ENCODE assay signal across 8 mouse cellular contexts in the genomic region with DNA sequence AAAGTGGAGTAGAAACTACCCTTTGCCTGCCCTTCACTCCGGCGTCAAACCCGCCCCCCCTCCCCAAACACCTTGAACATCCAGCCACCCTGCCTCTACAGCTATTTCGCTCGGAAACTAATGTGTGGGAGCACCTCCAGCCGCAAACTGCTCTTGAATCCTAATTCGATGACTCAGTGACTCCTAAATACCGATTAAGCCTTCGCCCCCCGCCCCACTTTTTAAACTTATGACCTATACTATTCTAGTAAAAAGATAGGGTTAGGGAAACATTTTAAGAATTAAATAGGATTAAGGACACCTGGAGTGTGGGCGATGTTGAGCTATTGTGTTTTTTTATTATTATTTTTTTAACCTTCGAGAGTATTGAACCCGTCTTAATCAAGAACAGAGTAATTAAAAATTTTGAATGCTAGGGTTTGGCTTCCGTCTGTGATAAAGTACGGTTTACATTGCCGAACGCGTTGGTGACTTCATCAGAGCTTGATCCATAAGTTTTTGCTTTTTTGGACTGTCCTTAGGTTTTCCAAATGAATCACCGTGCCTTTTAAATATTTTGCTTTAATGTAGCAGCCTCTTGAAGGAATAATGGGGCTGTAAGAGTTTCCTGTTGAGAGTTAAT. TPM values are rescaled to one million over a fixed set of nuclear protein-coding genes. Genes with fewer than 3 reads are reported as not detected.
DNase-seq lines count a peak whose midpoint lies in the region; ATAC-seq lines count a peak whose summit lies in the region.

No protein-coding gene starts in this region.

- peak overlapping the region; percentile 73 for H3K4me3 ChIP-seq in erythroblast, embryonic 14.5 days (replicated peaks)
- peak overlapping the region; percentile 76 for H3K4me3 ChIP-seq in limb, embryonic 11.5 days (ENCODE audit: low read depth, low read length)
- peak overlapping the region; percentile 94 for H3K4me3 ChIP-seq in stomach, embryonic 15.5 days (replicated peaks)

- H3K4me2 ChIP-seq in limb, embryonic 11.5 days (ENCODE audit: low read depth, severe bottlenecking), result peak overlapping the region; percentile 55
- peak overlapping the region; percentile 74 for H3K4me2 ChIP-seq in stomach, embryonic 15.5 days

- H3K4me1 ChIP-seq in erythroblast, embryonic 14.5 days (ENCODE audit: control insufficient read depth), result peaks cover 39% of the 10 kb centered on the region
- 0 out of 2 replicates have a peak, but pooled peaks cover 9% of the 10 kb centered on the region for H3K4me1 ChIP-seq in limb, embryonic 11.5 days (ENCODE audit: control insufficient read depth, insufficient read depth, low read length)
- peaks cover 9% of the 10 kb centered on the region; the same call in 1 of the 2 replicates for H3K4me1 ChIP-seq in stomach, embryonic 15.5 days

- H3K9ac ChIP-seq in limb, embryonic 11.5 days (ENCODE audit: low read length), result peak overlapping the region; percentile 98
- peak overlapping the region; percentile 93 for H3K9ac ChIP-seq in stomach, embryonic 15.5 days

- H3K36me3 ChIP-seq in erythroblast, embryonic 14.5 days (ENCODE audit: control insufficient read depth), result no peaks in the 10 kb centered on the region
- no peaks in the 10 kb centered on the region for H3K36me3 ChIP-seq in limb, embryonic 11.5 days (ENCODE audit: control insufficient read depth, insufficient read depth, low read length)
- no peaks in the 10 kb centered on the region for H3K36me3 ChIP-seq in stomach, embryonic 15.5 days

- H3K9me3 ChIP-seq in erythroblast, embryonic 14.5 days (ENCODE audit: control insufficient read depth, low read length), result no peaks in the 10 kb centered on the region
- H3K9me3 ChIP-seq in limb, embryonic 11.5 days (ENCODE audit: control insufficient read depth, low read length), result no peaks in the 10 kb centered on the region
- no peaks in the 10 kb centered on the region for H3K9me3 ChIP-seq in stomach, embryonic 15.5 days

- peak overlapping the region; percentile 99; the same call in 1 of the 2 replicates for H3K27ac ChIP-seq in limb, embryonic 11.5 days (replicated peaks; ENCODE audit: low read depth, low read length)
- H3K27ac ChIP-seq in stomach, embryonic 15.5 days, result peak overlapping the region; percentile 99

- under 1% methylated on average over 19 of the region's 19 CpGs for WGBS in limb, embryonic 11.5 days
- WGBS in stomach, embryonic 15.5 days, result under 1% methylated on average over 19 of the region's 19 CpGs

- peak; percentile 16 for DNase-seq in thymus, postnatal 14 days
- no peak for DNase-seq in thymus, postnatal 4 days
- DNase-seq in limb, embryonic 11.5 days (ENCODE audit: low spot score), result no peak
- DNase-seq in adrenal gland, postnatal 4 days (ENCODE audit: low spot score in 2 of 2), result no peak
- no peak for DNase-seq in left cerebral cortex, adult 8-10 months (ENCODE audit: low spot score in 2 of 2)

- no peak for ATAC-seq in erythroblast, adult 5-6 weeks (replicated peaks; ENCODE audit: low FRiP score, poor library complexity, severe bottlenecking)
- ATAC-seq in limb, embryonic 11.5 days (ENCODE audit: insufficient number of reproducible peaks, low FRiP score, low TSS enrichment, low read depth), result no peak
- ATAC-seq in stomach, embryonic 15.5 days (ENCODE audit: insufficient read depth, low FRiP score, low read depth), result no peak

- H3K27me3 ChIP-seq in erythroblast, embryonic 14.5 days (ENCODE audit: control insufficient read depth), result peaks cover 21% of the 10 kb centered on the region
- no peaks in the 10 kb centered on the region for H3K27me3 ChIP-seq in limb, embryonic 11.5 days (ENCODE audit: control insufficient read depth, insufficient read depth, low read length)
- H3K27me3 ChIP-seq in stomach, embryonic 15.5 days (replicated peaks), result no peaks in the 10 kb centered on the region

RNA-seq across cellular contexts. Expression of a gene that starts 0.9 kb away (rescaled TPM):
- 0.02 TPM in 2 replicates for polyA plus RNA-seq in erythroblast, embryonic 14.5 days (2012)
- total RNA-seq in erythroblast, adult 5-6 weeks (2015; ENCODE audit: low replicate concordance), result 3.1 and 4.2 TPM in 2 replicates
- total RNA-seq in erythroblast, adult 5-6 weeks (2017; ENCODE audit: low replicate concordance), result 3.2 and 6.8 TPM in 2 replicates
- polyA plus RNA-seq in limb, embryonic 11.5 days (2014; fragmentation: Nextera tagmentation; extraction: Ambion mirVana), result 22.2 and 24.6 TPM in 2 replicates
- 14.4 and 15.1 TPM in 2 replicates for polyA plus RNA-seq in stomach, embryonic 15.5 days (2015; fragmentation: Nextera tagmentation; extraction: Ambion mirVana)
- 10 to 100 TPM; 92.8 to 98.8 TPM for total RNA-seq in adrenal gland, postnatal 4 days (2021)
- 100 to 1,000 TPM; 108 to 149 (median 118) TPM for total RNA-seq in left cerebral cortex, adult 8-10 months (2022)

Comparison
In these comparisons a context has a peak if more than half of its experiments do, and no peak if none do; other contexts are left out.
1. RNA of a gene that starts 0.9 kb away (total RNA-seq): 108 to 149 TPM in left cerebral cortex, adult 8-10 months and 92.8 to 98.8 TPM in adrenal gland, postnatal 4 days; 3.1 to 6.8 TPM in erythroblast, adult 5-6 weeks; every median in the first group is over 10 times any median in the second.
2. Peak in every context shown above with its lines, with median percentiles within 50 percentile points of each other: H3K4me3 ChIP-seq.